Mouse (Mus musculus) liver, adult 2 months (tissue): Measurements from ENCODE around the gene Gstm7. TPM values are rescaled to one million over a fixed set of nuclear protein-coding genes. Genes with fewer than 3 reads are reported as not detected.

Experiments used
- DNase-seq: peaks from one replicate; pipeline ENCODE4 v3.0.0-alpha.2; 2011; ENCODE audit warnings: low read depth, low spot score; ENCODE audit errors: extremely low read depth
- H3K27ac ChIP-seq: fragments of 200-500 bp; replicated peaks from 2 replicates; pipeline ENCODE4 v1.5.1; 2012; ENCODE audit warnings: low read depth, mild to moderate bottlenecking, control low read depth, inconsistent platforms, low read length; ENCODE audit not compliant: insufficient read depth
- H3K27me3 ChIP-seq: fragments of 200-500 bp; 2 replicates; pipeline ENCODE4 v1.6.1; 2012; ENCODE audit warnings: mild to moderate bottlenecking, moderate library complexity, low read length, inconsistent platforms; ENCODE audit not compliant: control insufficient read depth, insufficient read depth
- H3K36me3 ChIP-seq: fragments of 200-500 bp; 2 replicates; pipeline ENCODE4 v1.6.1; 2012; ENCODE audit warnings: low read length, inconsistent platforms; ENCODE audit not compliant: control insufficient read depth, insufficient read depth
- H3K4me1 ChIP-seq: fragments of 200-500 bp; 2 replicates; pipeline ENCODE4 v1.6.1; 2011; ENCODE audit warnings: low read length; ENCODE audit not compliant: control insufficient read depth, insufficient read depth
- H3K4me3 ChIP-seq: fragments of 200-500 bp; 2 replicates; pipeline ENCODE4 v1.5.1; 2011; ENCODE audit warnings: low read depth, mild to moderate bottlenecking, control low read depth, low read length, moderate library complexity; ENCODE audit not compliant: insufficient read depth
- H3K79me2 ChIP-seq: fragments of 200-500 bp; 2 replicates; pipeline ENCODE4 v1.6.1; 2012; ENCODE audit warnings: inconsistent platforms, mild to moderate bottlenecking, low read length, moderate library complexity; ENCODE audit not compliant: control insufficient read depth, insufficient read depth
- H3K9ac ChIP-seq: fragments of 200-500 bp; 2 replicates; pipeline ENCODE4 v1.6.1; 2012; ENCODE audit warnings: low read depth, mild to moderate bottlenecking, control low read depth, inconsistent platforms, low read length
- CTCF ChIP-seq: fragments of 200-500 bp; IDR thresholded peaks from 2 replicates; pipeline ENCODE4 v1.5.1; 2011; ENCODE audit warnings: low read depth, low read length, control low read depth
- POLR2A ChIP-seq: fragments of 200-500 bp; IDR thresholded peaks from 2 replicates; pipeline ENCODE4 v1.6.1; 2011; ENCODE audit warnings: low read length, control low read depth; ENCODE audit not compliant: insufficient read depth; ENCODE audit errors: extremely low read depth
- WGBS: fragments of 180-500 bp; shearing (Covaris S2); methylation state at CpG from one replicate; pipeline ENCODE4 v1.1.7; 2018; 5-methylcytosine and 5-hydroxymethylcytosine counted together
- polyA plus RNA-seq: library from polyadenylated mRNA; depleted of rRNA; stranded (reverse); fragments of >200 nt; gene quantifications from 2 replicates; pipeline ENCODE4 v1.2.3, GENCODE M21; 2012
- total RNA-seq: library from RNA; depleted of rRNA; stranded (reverse); fragments of >200 nt; gene quantifications from 2 replicates; pipeline ENCODE4 v1.2.3, GENCODE M21; 2014

Gstm7 gene
- total and polyA plus RNA-seq, 2 experiments, result 69.8 to 108 TPM

GRCm38 (mm10) chr3:107925335-107925734 is 6.3 kb downstream of the Gstm7 start:
- Histone ChIP-seq H3K4me1 (no peaks in the 10 kb centered on the region), H3K27me3 (no peaks in the 10 kb centered on the region), H3K27ac (no peak overlapping the region), H3K4me3 (no peak overlapping the region), H3K9ac (no peak overlapping the region), H3K79me2 (no peaks in the 10 kb centered on the region), H3K36me3 (no peaks in the 10 kb centered on the region)
- DNase-seq, result peak; percentile 35
- TF ChIP-seq POLR2A (no peak), CTCF (no peak)
- 72% methylated on average over 3 of the region's 3 CpGs for WGBS

GRCm38 (mm10) chr3:107920348-107920747 is 11.3 kb downstream of the Gstm7 start:
- Histone ChIP-seq H3K27me3 (no peaks in the 10 kb centered on the region), H3K27ac (no peak overlapping the region)
- DNase-seq, result no peak

GRCm38 (mm10) chr3:107917783-107918408 is 13.7 kb downstream of the Gstm7 start:
- Histone ChIP-seq H3K27ac (no peak overlapping the region), H3K27me3 (no peaks in the 10 kb centered on the region), H3K9ac (no peak overlapping the region), H3K36me3 (no peaks in the 10 kb centered on the region), H3K4me3 (no peak overlapping the region), H3K79me2 (no peaks in the 10 kb centered on the region), H3K4me1 (no peaks in the 10 kb centered on the region)
- TF ChIP-seq CTCF (peak; percentile 30; the same call in 1 of the 2 replicates), POLR2A (no peak)
- peak; percentile 60 for DNase-seq
- WGBS, result 55% methylated on average over 7 of the region's 7 CpGs

More at GRCm38 (mm10) chr3:107920348-107920747, 11.3 kb downstream of the Gstm7 start:
- Histone ChIP-seq H3K36me3 (no peaks in the 10 kb centered on the region), H3K4me3 (no peak overlapping the region), H3K4me1 (no peaks in the 10 kb centered on the region), H3K79me2 (no peaks in the 10 kb centered on the region), H3K9ac (no peak overlapping the region)
- WGBS, result 73% methylated on average over 5 of the region's 5 CpGs
- no peak for TF ChIP-seq CTCF
- TF ChIP-seq POLR2A, result no peak

- Histone ChIP-seq H3K36me3 (no peaks in the 10 kb centered on the region), H3K27ac (no peak overlapping the region), H3K4me3 (no peak overlapping the region), H3K27me3 (no peaks in the 10 kb centered on the region), H3K4me1 (no peaks in the 10 kb centered on the region), H3K79me2 (no peaks in the 10 kb centered on the region), H3K9ac (no peak overlapping the region)
- DNase-seq, result no peak
- 72% methylated on average over 3 of the region's 3 CpGs for WGBS
- TF ChIP-seq POLR2A (no peak), CTCF (0 out of 2 replicates have a peak, but pooled peaks have one; percentile 8)
Measured at GRCm38 (mm10) chr3:107917097-107917496, 14.5 kb downstream of the Gstm7 start.

GRCm38 (mm10) chr3:107916674-107917073 is 14.9 kb downstream of the Gstm7 start:
- 75% methylated on average over 15 of the region's 15 CpGs for WGBS
- no peak overlapping the region for H3K27ac ChIP-seq
- H3K9ac ChIP-seq, result no peak overlapping the region

GRCm38 (mm10) chr3:107905942-107906341 is 25.7 kb downstream of the Gstm7 start:
- Histone ChIP-seq H3K9ac (no peak overlapping the region), H3K4me1 (no peaks in the 10 kb centered on the region), H3K4me3 (no peak overlapping the region), H3K79me2 (no peaks in the 10 kb centered on the region), H3K27ac (no peak overlapping the region), H3K27me3 (no peaks in the 10 kb centered on the region), H3K36me3 (no peaks in the 10 kb centered on the region)
- no peak for DNase-seq
- no peak for TF ChIP-seq POLR2A
- no peak for TF ChIP-seq CTCF
- 73% methylated on average over 6 of the region's 6 CpGs for WGBS

More at GRCm38 (mm10) chr3:107916674-107917073, 14.9 kb downstream of the Gstm7 start:
- TF ChIP-seq POLR2A, result no peak
- TF ChIP-seq CTCF, result no peak
- H3K27me3 ChIP-seq, result no peaks in the 10 kb centered on the region
- no peaks in the 10 kb centered on the region for H3K36me3 ChIP-seq
- H3K4me3 ChIP-seq, result no peak overlapping the region
- DNase-seq, result peak; percentile 35
- no peaks in the 10 kb centered on the region for H3K4me1 ChIP-seq
- H3K79me2 ChIP-seq, result no peaks in the 10 kb centered on the region
